Mouse (Mus musculus): ENCODE measurements around the gene Zfp790. TPM values are rescaled to one million over a fixed set of nuclear protein-coding genes. Genes with fewer than 3 reads are reported as not detected.

The Zfp790 gene
- 11.3 and 12.1 TPM in 2 replicates for polyA plus RNA-seq (2015; fragmentation: Nextera tagmentation; extraction: Ambion mirVana)

DNA sequence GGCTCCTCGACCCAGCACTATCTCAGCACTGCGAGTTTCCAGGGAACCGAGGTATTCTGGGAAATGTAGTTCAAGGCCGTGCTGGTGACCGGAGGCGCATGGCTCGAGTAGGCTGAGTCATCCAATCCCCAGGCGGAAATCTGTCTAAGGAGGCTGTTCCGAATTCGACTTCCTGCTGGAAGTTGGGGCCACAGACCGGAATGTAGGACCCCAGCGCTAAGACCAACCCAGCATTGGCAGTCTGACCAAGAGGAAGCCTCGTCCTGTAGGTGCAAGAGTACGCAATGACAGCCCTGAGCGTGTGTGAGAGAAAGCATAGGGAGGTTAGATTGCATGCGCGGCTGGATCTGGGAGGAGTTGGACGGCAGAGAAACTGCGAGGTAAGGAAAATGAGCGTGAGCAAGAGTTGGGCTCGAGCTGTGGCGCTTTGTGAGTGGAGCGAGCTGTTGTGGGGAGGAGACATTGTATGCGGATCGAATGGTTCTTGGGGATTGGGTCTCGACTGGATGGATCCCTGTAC, at the start of gene Zfp790:
TSS of gene Zfp790 (plus strand) at position 205 of the 520 bp plus-strand sequence.
- Histone ChIP-seq H3K36me3 (no peaks in the 10 kb centered on the region), H3K9ac (peak within 1 kb of the TSS; percentile 77), H3K27ac (peak within 1 kb of the TSS; percentile 97), H3K4me1 (peaks cover 14% of the 10 kb centered on the region), H3K9me3 (no peaks in the 10 kb centered on the region), H3K27me3 (replicated peaks) (no peaks in the 10 kb centered on the region), H3K4me3 (replicated peaks) (peak within 1 kb of the TSS; percentile 78), H3K4me2 (peak within 1 kb of the TSS; percentile 86)
- ATAC-seq (ENCODE audit: insufficient read depth, low FRiP score, low read depth) = peak; percentile 96
- 0% methylated on average over 26 of the region's 26 CpGs for WGBS

DNA sequence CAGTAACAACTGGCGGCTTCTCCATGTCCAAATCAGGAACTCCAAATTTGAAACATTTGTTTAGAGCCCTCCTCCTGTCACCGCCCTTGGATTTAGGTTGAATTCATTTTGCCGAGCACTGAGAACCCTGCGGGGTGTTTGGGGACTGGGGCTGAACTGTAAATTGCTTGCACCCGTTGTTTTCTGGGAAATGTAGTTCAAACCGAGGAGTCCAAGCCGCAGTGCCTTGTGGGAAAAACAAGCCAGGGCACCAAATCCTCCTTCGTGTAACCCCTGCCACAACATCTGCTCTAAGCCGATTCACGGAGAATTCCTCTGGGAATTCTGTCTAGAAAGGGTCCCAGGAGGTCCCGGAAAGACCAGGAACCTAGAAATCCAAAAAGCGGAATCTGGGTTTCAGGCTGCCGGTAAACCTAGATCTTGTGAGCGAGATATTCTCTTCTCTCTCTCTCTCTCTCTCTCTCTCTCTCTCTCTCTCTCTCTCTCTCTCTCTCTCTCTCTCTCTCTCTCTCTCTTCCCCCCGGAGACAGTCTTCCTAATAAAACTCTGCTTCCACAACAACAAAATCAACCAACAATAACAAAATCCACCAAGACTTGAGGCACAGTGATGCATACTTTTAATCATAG, 48.7 kb upstream of the Zfp790 start:
- Histone ChIP-seq H3K4me1 (0 out of 2 replicates have a peak, but pooled peaks cover 2% of the 10 kb centered on the region), H3K9me3 (no peaks in the 10 kb centered on the region), H3K4me3 (replicated peaks) (peak overlapping the region; percentile 77), H3K27me3 (replicated peaks) (no peaks in the 10 kb centered on the region), H3K4me2 (peak overlapping the region; percentile 79), H3K27ac (peak overlapping the region; percentile 70), H3K9ac (peak overlapping the region; percentile 33; the same call in 1 of the 2 replicates), H3K36me3 (peaks cover 3% of the 10 kb centered on the region; the same call in 1 of the 2 replicates)
- ATAC-seq (ENCODE audit: insufficient read depth, low FRiP score, low read depth) = peak; percentile 47; the same call in 1 of the 2 replicates
- WGBS = under 1% methylated on average over 15 of the region's 15 CpGs

DNA sequence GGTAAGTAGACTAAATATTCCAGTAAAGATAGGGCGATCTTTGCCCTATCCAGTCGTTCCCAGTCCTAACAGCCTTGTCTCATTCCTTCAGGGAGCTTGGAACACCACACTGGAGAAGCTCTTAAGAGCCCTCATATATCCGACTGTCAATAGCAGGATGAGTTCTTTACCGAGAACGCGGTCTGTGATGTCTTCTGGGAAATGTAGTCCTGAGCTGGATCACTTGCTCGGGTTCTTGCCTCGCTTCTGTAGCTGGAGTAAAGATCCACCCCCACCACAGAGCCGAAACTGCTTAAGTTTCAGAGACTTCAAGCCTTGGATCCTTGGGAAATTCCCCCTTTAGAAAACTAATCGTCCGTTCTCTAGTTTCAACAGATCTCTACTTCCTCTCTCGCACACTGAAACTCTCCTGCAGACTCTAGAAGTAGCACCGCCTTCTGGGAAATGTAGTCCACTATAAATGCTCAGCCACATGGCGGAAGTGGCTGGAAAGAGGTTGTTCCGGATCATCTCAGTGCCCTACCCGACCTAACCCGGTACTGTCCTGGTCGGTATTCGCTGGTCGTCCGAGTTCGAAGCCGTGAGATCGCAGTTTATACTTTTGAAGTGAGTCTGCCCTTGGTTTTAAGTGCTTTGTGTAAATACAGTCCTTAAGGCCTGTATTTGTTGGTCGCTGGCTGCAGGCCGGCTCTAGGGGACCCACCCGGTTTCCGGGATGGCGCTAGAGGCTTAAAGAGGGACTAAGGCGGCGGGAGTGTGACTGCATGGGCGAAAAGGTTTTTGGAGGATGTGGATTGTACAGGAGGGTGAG, 47.6 kb upstream of the Zfp790 start, which contains the start of gene Zfp84:
TSS of gene Zfp84 (plus strand) at position 463 of the 811 bp plus-strand sequence.
- H3K27ac ChIP-seq = peak within 1 kb of the TSS; percentile 95
- WGBS = under 1% methylated on average over 32 of the region's 32 CpGs
- H3K27me3 ChIP-seq (replicated peaks) = no peaks in the 10 kb centered on the region
- peak within 1 kb of the TSS; percentile 77 for H3K4me3 ChIP-seq (replicated peaks)
- ATAC-seq (ENCODE audit: insufficient read depth, low FRiP score, low read depth) = peak; percentile 94
- peak within 1 kb of the TSS; percentile 42; the same call in 1 of the 2 replicates for H3K9ac ChIP-seq
- 0 out of 2 replicates have a peak, but pooled peaks cover 2% of the 10 kb centered on the region for H3K4me1 ChIP-seq
- H3K9me3 ChIP-seq = no peaks in the 10 kb centered on the region
- peak within 1 kb of the TSS; percentile 79 for H3K4me2 ChIP-seq
- peaks cover 11% of the 10 kb centered on the region for H3K36me3 ChIP-seq

DNA sequence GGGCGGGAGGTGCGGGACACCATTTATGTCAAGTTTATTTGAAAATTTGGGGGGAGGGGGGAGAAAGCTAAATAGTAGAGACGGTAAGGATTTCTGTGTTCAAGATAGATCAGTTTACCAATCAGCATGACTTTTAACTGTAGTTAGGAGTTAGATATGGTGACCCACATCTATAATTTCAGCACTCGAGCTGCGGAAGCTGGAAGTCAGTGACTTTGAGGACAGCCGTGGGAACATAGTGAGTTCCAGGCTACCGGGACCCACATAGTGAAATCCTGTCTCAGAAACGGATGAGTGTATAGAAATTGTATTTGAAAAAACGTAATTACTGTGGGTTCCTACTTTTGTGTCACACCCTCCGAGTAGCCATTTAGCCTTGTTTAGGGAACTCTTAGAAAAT, 46.9 kb upstream of the Zfp790 start:
- Histone ChIP-seq H3K4me3 (replicated peaks) (peak overlapping the region; percentile 77), H3K4me2 (peak overlapping the region; percentile 79), H3K36me3 (peaks cover 18% of the 10 kb centered on the region), H3K27me3 (replicated peaks) (no peaks in the 10 kb centered on the region), H3K4me1 (0 out of 2 replicates have a peak, but pooled peaks cover 2% of the 10 kb centered on the region), H3K9me3 (no peaks in the 10 kb centered on the region), H3K9ac (peak overlapping the region; percentile 42; the same call in 1 of the 2 replicates), H3K27ac (peak overlapping the region; percentile 95)
- 7% methylated on average over 10 of the region's 10 CpGs for WGBS
- ATAC-seq (ENCODE audit: insufficient read depth, low FRiP score, low read depth) = no peak

DNA sequence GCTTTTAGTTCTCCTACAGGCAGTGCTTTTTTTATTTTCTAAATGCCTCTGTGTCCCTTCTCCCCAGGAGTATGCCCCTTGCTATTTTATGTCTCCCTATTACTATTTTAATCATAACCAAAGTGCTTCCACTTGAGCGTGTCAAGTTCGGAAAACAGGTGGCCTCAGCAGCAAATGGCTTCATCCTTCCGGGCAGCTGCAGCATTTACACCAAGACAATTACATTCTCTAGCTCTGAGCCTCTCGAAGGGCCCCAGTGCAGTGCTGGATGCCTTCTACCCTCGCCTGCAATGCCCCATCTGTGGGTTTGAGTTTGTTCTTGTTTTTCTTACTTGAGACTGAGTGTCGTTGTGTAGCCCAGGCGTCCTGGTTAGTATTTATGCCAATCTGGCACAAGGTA, 42.4 kb upstream of the Zfp790 start:
- WGBS = 87% methylated on average over 7 of the region's 7 CpGs
- H3K9ac ChIP-seq = no peak overlapping the region
- H3K27me3 ChIP-seq (replicated peaks) = no peaks in the 10 kb centered on the region
- no peak overlapping the region for H3K4me3 ChIP-seq (replicated peaks)
- H3K27ac ChIP-seq = no peak overlapping the region
- no peaks in the 10 kb centered on the region for H3K9me3 ChIP-seq
- H3K4me1 ChIP-seq = no peaks in the 10 kb centered on the region
- H3K36me3 ChIP-seq = peaks cover 55% of the 10 kb centered on the region
- ATAC-seq (ENCODE audit: insufficient read depth, low FRiP score, low read depth) = no peak
- no peak overlapping the region for H3K4me2 ChIP-seq

DNA sequence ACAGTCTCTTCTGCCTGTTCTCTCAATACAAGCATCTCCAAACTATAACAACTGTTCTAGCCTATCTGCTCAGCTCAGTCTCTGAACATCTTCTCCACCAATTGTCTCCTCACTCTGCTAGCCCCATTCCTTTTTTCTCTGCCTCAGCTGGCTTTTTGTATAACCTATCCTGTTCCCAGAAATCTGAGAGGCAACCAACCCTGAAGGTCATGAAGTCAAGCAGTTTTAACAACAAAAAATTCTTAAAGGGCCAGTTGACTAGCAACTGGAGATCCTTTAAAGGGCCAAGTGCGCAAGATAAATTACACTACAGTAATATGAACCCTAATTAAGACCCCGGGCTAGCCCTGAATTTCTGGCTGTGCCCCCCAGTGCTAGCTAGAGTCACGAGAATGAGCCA, 41.5 kb upstream of the Zfp790 start:
- no peak overlapping the region for H3K27ac ChIP-seq
- no peak for ATAC-seq (ENCODE audit: insufficient read depth, low FRiP score, low read depth)
- H3K9me3 ChIP-seq = no peaks in the 10 kb centered on the region
- no peak overlapping the region for H3K4me2 ChIP-seq
- 87% methylated on average over 3 of the region's 3 CpGs for WGBS
- no peak overlapping the region for H3K9ac ChIP-seq
- H3K4me3 ChIP-seq (replicated peaks) = no peak overlapping the region
- peaks cover 59% of the 10 kb centered on the region for H3K36me3 ChIP-seq
- no peaks in the 10 kb centered on the region for H3K27me3 ChIP-seq (replicated peaks)
- H3K4me1 ChIP-seq = no peaks in the 10 kb centered on the region

DNA sequence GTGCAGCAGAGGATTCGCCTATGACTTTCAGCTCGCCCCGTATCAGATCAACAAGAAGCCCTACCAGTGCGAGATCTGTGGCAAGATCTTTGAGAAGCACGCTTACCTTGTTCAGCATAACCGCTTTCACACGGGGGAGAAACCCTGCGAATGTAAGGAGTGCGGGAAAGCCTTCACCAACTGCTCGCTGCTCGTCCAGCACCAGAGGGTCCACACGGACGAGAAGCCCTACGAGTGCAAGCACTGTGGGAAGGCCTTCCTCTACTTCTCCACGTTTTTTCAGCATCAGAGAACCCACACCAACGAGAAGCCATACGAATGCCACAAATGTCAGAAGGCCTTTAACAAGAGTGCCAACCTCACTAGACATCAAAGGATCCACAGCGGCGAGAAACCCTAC, 39.3 kb upstream of the Zfp790 start:
- no peak for ATAC-seq (ENCODE audit: insufficient read depth, low FRiP score, low read depth)
- H3K9me3 ChIP-seq = no peaks in the 10 kb centered on the region
- H3K4me3 ChIP-seq (replicated peaks) = no peak overlapping the region
- no peaks in the 10 kb centered on the region for H3K4me1 ChIP-seq
- H3K36me3 ChIP-seq = peaks cover 59% of the 10 kb centered on the region
- no peaks in the 10 kb centered on the region for H3K27me3 ChIP-seq (replicated peaks)
- no peak overlapping the region for H3K9ac ChIP-seq
- no peak overlapping the region for H3K4me2 ChIP-seq
- H3K27ac ChIP-seq = no peak overlapping the region
- 97% methylated on average over 19 of the region's 19 CpGs for WGBS

DNA sequence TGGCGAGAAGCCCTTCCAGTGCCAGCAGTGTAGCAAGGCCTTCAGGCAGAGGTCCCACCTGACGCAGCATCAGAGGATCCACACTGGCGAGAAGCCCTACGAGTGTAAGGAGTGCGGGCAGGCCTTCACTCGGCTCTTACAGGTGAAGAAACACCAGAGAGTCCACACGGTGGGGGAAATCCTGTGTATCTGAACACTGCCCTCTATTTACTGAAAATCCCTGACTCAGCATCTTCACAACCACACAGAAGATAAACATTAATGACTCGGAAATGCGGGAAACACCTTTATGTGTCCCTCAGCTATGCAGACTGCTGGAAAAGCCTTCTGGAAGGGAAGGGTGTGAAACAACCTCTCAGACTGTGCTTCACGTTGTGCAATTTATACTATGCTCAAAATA, 38.5 kb upstream of the Zfp790 start:
- WGBS = 93% methylated on average over 10 of the region's 10 CpGs
- H3K27me3 ChIP-seq (replicated peaks) = no peaks in the 10 kb centered on the region
- H3K9ac ChIP-seq = no peak overlapping the region
- H3K27ac ChIP-seq = no peak overlapping the region
- H3K4me2 ChIP-seq = no peak overlapping the region
- no peaks in the 10 kb centered on the region for H3K4me1 ChIP-seq
- ATAC-seq (ENCODE audit: insufficient read depth, low FRiP score, low read depth) = no peak
- H3K4me3 ChIP-seq (replicated peaks) = no peak overlapping the region
- H3K9me3 ChIP-seq = no peaks in the 10 kb centered on the region
- peaks cover 54% of the 10 kb centered on the region for H3K36me3 ChIP-seq

DNA sequence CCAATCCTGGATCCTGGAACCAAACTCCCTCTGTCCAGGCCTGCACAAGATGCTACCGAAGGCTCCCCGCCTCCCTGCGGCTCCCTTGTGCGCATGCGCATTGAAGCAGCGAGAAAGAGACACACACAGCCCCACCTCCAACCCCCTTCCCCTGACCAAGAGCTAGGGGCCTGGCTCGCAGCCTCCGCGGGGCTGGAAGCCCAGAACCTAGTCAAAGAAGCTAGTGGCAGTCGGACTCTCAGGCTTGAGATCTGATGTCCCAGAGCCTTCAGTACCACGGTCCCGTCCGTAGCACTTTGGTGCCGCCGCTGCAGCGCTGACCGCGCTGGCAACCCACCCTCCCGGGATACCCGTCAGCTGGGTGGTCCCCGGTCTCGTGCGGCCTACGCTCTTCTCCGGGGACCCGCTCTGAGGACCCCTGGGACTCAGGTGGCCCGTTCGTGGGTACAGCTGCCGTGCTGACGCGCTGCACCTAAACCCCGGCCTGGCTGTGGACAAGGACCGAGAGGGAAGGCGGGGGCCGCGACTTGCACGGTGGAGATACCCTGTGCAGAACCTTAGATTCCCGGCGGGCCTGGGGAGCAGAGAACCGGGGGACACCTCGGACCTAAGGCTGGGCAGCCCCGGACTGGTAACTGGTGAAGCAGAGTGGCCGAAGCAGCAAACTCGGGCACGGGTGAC, 31.9 kb upstream of the Zfp790 start, which contains the start of gene Zfp30:
TSS of gene Zfp30 (plus strand) at position 128 of the 681 bp plus-strand sequence.
- Histone ChIP-seq H3K9me3 (no peaks in the 10 kb centered on the region), H3K4me3 (replicated peaks) (peak within 1 kb of the TSS; percentile 74), H3K4me1 (no peaks in the 10 kb centered on the region), H3K4me2 (peak within 1 kb of the TSS; percentile 76), H3K27ac (peak within 1 kb of the TSS; percentile 75), H3K36me3 (peaks cover 5% of the 10 kb centered on the region; the same call in 1 of the 2 replicates), H3K27me3 (replicated peaks) (no peaks in the 10 kb centered on the region), H3K9ac (peak within 1 kb of the TSS; percentile 70)
- ATAC-seq (ENCODE audit: insufficient read depth, low FRiP score, low read depth) = peak; percentile 96
- WGBS = under 1% methylated on average over 45 of the region's 45 CpGs

DNA sequence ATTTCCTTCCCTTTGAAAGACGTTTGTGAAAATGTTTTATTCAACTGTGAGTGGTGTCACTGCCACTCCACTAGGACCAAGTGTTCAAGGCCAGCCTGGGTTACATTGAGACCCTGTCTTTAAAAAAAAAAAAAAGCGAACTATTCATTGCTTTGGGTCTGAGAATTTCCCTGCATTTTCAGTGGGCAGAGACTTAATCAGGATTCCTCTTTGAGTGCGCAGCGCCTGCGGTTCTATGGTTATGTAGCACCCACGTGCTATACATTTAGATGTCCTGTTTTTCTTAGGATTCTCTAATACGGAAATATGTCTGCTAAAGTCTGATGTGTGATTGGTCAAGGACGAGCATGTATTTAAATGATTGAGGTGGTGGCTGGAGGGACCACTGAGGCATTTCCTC, 30.9 kb upstream of the Zfp790 start:
- Histone ChIP-seq H3K9ac (no peak overlapping the region), H3K4me1 (no peaks in the 10 kb centered on the region)

DNA sequence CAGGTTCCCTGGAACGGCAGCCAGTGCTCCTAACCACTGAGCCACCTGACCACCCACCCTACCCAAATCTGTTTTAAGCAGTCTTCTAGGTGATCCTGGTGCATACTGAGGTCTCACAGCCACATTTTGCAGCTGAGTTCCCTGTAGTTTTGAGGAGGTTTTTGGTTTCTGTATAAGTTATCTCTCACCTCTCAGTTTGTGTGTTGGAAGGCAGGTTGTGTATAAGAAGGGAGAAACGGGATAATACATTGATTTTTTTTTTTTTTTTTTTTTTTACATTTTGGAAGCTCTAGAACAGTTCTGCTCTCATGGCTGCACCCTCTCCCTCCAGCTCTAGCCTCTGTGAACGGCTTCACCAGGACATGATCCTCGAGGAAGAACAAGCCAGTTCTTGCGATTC, 30.0 kb upstream of the Zfp790 start:
- no peak overlapping the region for H3K27ac ChIP-seq
- no peak overlapping the region for H3K9ac ChIP-seq
- 74% methylated on average over 5 of the region's 5 CpGs for WGBS
- H3K4me1 ChIP-seq = no peaks in the 10 kb centered on the region
- H3K36me3 ChIP-seq = peaks cover 21% of the 10 kb centered on the region
- H3K9me3 ChIP-seq = no peaks in the 10 kb centered on the region
- no peaks in the 10 kb centered on the region for H3K27me3 ChIP-seq (replicated peaks)
- peak overlapping the region; percentile 29 for H3K4me3 ChIP-seq (replicated peaks)
- ATAC-seq (ENCODE audit: insufficient read depth, low FRiP score, low read depth) = no peak
- peak overlapping the region; percentile 76 for H3K4me2 ChIP-seq

More for the DNA sequence above, 30.9 kb upstream of the Zfp790 start:
- Histone ChIP-seq H3K9me3 (no peaks in the 10 kb centered on the region), H3K4me3 (replicated peaks) (peak overlapping the region; percentile 29), H3K36me3 (peaks cover 14% of the 10 kb centered on the region), H3K27me3 (replicated peaks) (no peaks in the 10 kb centered on the region), H3K27ac (no peak overlapping the region), H3K4me2 (peak overlapping the region; percentile 76)
- ATAC-seq (ENCODE audit: insufficient read depth, low FRiP score, low read depth) = no peak
- 44% methylated on average over 8 of the region's 8 CpGs for WGBS
